Mouse (Mus musculus) erythroblast, embryonic 14.5 days (primary cell): ENCODE measurements around the gene Arhgef25.
"Not testable (repeated sequence)": the region's sequence is repeated elsewhere in the genome, so short reads cannot be mapped to it uniquely, and the experiment has no call there.

Experiments
- GATA1 ChIP-seq: IDR thresholded peaks from 2 replicates; pipeline ENCODE4 v1.6.1; 2012; ENCODE audit warnings: low read length, inconsistent platforms, mixed read lengths
- TAL1 ChIP-seq: IDR thresholded peaks from 3 replicates; pipeline ENCODE4 v1.6.1; 2012; ENCODE audit warnings: low read length, inconsistent platforms, mixed read lengths

- TF ChIP-seq GATA1, TAL1: not testable (repeated sequence)
Observed at GRCm38 (mm10) chr10:127162771-127163261, 27.1 kb downstream of the Arhgef25 start.
